Comparison of ENCODE assay signal across 34 mouse cellular contexts in the genomic region with DNA sequence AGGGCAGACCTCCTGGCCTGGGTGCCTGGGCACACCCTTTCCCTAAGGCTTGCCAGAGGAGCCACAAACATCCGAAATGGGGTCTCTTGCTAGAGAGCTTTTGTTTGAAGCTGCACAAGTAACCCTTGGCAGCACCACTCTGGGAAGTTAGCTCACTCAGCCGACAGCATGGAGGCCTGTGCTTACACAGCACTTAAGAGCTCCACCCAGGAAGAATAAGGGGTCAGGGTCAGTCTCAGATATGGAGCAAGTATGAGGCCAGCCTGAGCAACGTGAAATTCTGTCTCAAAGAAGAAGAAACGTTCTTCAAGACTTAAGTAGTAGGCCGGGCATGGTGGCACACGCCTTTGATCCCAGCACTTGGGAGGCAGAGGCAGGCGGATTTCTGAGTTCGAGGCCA. TPM values are rescaled to one million over a fixed set of nuclear protein-coding genes. Genes with fewer than 3 reads are reported as not detected.
"Had no signal": no experiment of that assay in that cellular context is flagged by ENCODE, and none has a peak within 500 bp of the region (broad histone marks: within the 10 kb centered on the region; RNA-seq: fewer than 3 reads in every experiment).

No protein-coding gene starts in this region.

- H3K27me3 ChIP-seq: embryonic facial prominence, embryonic 12.5 days; embryonic facial prominence, embryonic 13.5 days; embryonic facial prominence, embryonic 15.5 days; forebrain, embryonic 12.5 days; forebrain, embryonic 13.5 days; forebrain, embryonic 15.5 days had no signal

- H3K9me3 ChIP-seq: embryonic facial prominence, embryonic 10.5 days; embryonic facial prominence, embryonic 12.5 days; embryonic facial prominence, embryonic 13.5 days; embryonic facial prominence, embryonic 15.5 days; forebrain, embryonic 10.5 days; forebrain, embryonic 12.5 days; forebrain, embryonic 13.5 days; forebrain, embryonic 15.5 days had no signal

- ATAC-seq: forebrain, embryonic 13.5 days; forebrain, embryonic 14.5 days; forebrain, embryonic 15.5 days; forebrain, embryonic 16.5 days had no signal

- H3K36me3 ChIP-seq: embryonic facial prominence, embryonic 10.5 days; embryonic facial prominence, embryonic 12.5 days; embryonic facial prominence, embryonic 13.5 days; embryonic facial prominence, embryonic 15.5 days; forebrain, embryonic 10.5 days; forebrain, embryonic 12.5 days; forebrain, embryonic 15.5 days had no signal

- H3K4me1 ChIP-seq: embryonic facial prominence, embryonic 12.5 days; embryonic facial prominence, embryonic 13.5 days; embryonic facial prominence, embryonic 15.5 days; forebrain, embryonic 10.5 days; forebrain, embryonic 12.5 days; forebrain, embryonic 13.5 days; forebrain, embryonic 15.5 days had no signal

- DNase-seq: cerebellum, adult 9-10 months; cerebellum, adult 9-11 months; cerebellum, postnatal 10 days; cerebellum, postnatal 14 days; cerebellum, postnatal 25 days; cerebellum, postnatal 36 days; embryo, embryonic 11 days; gastrocnemius, adult 2 months; gastrocnemius, postnatal 10 days; gastrocnemius, postnatal 14 days; gastrocnemius, postnatal 25 days; gastrocnemius, postnatal 36 days; heart, adult 11 months; heart, adult 18-20 months; heart, adult 2 months had no signal

- H3K4me2 ChIP-seq: embryonic facial prominence, embryonic 12.5 days; embryonic facial prominence, embryonic 13.5 days; embryonic facial prominence, embryonic 15.5 days; forebrain, embryonic 12.5 days; forebrain, embryonic 13.5 days; forebrain, embryonic 15.5 days had no signal

- H3K9ac ChIP-seq: embryonic facial prominence, embryonic 12.5 days; embryonic facial prominence, embryonic 13.5 days; embryonic facial prominence, embryonic 15.5 days; forebrain, embryonic 12.5 days; forebrain, embryonic 13.5 days; forebrain, embryonic 15.5 days had no signal

- H3K27ac ChIP-seq: embryonic facial prominence, embryonic 10.5 days; embryonic facial prominence, embryonic 12.5 days; embryonic facial prominence, embryonic 13.5 days; embryonic facial prominence, embryonic 15.5 days; forebrain, embryonic 10.5 days; forebrain, embryonic 12.5 days; forebrain, embryonic 13.5 days; forebrain, embryonic 15.5 days; gastrocnemius, adult 2 months; heart, adult 2 months had no signal

- H3K4me3 ChIP-seq: embryonic facial prominence, embryonic 10.5 days; embryonic facial prominence, embryonic 12.5 days; embryonic facial prominence, embryonic 13.5 days; embryonic facial prominence, embryonic 15.5 days; erythroblast, embryonic 14.5 days; forebrain, embryonic 10.5 days; forebrain, embryonic 12.5 days; forebrain, embryonic 13.5 days; forebrain, embryonic 15.5 days; gastrocnemius, adult 2 months; heart, adult 2 months had no signal

RNA-seq across cellular contexts. Expression of gene Wdr93, which starts 19.1 kb away (rescaled TPM):
- total RNA-seq: common myeloid progenitor, adult 5-6 weeks; gastrocnemius, postnatal 14 days; gastrocnemius, postnatal 25 days; gastrocnemius, postnatal 36 days; granulocyte monocyte progenitor cell, adult 5-6 weeks; heart, adult 8-10 months had no signal
- polyA plus RNA-seq: erythroblast, embryonic 14.5 days had no signal

RNA-seq across cellular contexts. Expression of gene Pex11a, which starts 19.2 kb away (rescaled TPM):
- polyA plus RNA-seq: erythroblast, embryonic 14.5 days had no signal

RNA-seq across cellular contexts. Expression of gene Plin1, which starts 29.4 kb away (rescaled TPM):
- total RNA-seq: common myeloid progenitor, adult 5-6 weeks; granulocyte monocyte progenitor cell, adult 5-6 weeks had no signal
- polyA plus RNA-seq: cortical plate, adult 2 months; embryonic facial prominence, embryonic 11.5 days; embryonic facial prominence, embryonic 12.5 days; embryonic facial prominence, embryonic 13.5 days; erythroblast, embryonic 14.5 days; forebrain, embryonic 10.5 days; forebrain, embryonic 14.5 days; forebrain, embryonic 15.5 days; forebrain, embryonic 16.5 days had no signal

RNA-seq across cellular contexts. Expression of gene Mesp1, which starts 31.5 kb away (rescaled TPM):
- total RNA-seq: common myeloid progenitor, adult 5-6 weeks; gastrocnemius, adult 18-20 months; gastrocnemius, adult 2 months; gastrocnemius, adult 8-10 months; gastrocnemius, postnatal 10 days; gastrocnemius, postnatal 14 days; gastrocnemius, postnatal 25 days; gastrocnemius, postnatal 36 days; gastrocnemius, postnatal 4 days; granulocyte monocyte progenitor cell, adult 5-6 weeks; heart, adult 18-20 months; heart, adult 2 months; heart, adult 8-10 months had no signal
- polyA plus RNA-seq: embryonic facial prominence, embryonic 12.5 days; embryonic facial prominence, embryonic 13.5 days; forebrain, embryonic 10.5 days; forebrain, embryonic 12.5 days; forebrain, embryonic 13.5 days; forebrain, embryonic 14.5 days; forebrain, embryonic 15.5 days; forebrain, embryonic 16.5 days; heart, adult 2 months had no signal
